Mouse (Mus musculus): ENCODE results near the gene Ccdc63. TPM values are rescaled to one million over a fixed set of nuclear protein-coding genes. Genes with fewer than 3 reads are reported as not detected.
A peak's percentile ranks its signal among the peaks of the same experiment; 100 is the strongest.
"Not testable (repeated sequence)": the region's sequence is repeated elsewhere in the genome, so short reads cannot be mapped to it uniquely, and the experiment has no call there.

The Ccdc63 gene
- polyA plus RNA-seq, 1 experiment from 2014 or later = not detected

- no peak for ATAC-seq (ENCODE audit: insufficient number of reproducible peaks, insufficient read depth, low FRiP score, low read depth)
- Histone ChIP-seq H3K27ac (ENCODE audit: low read length) (no peak overlapping the region), H3K9me3 (ENCODE audit: control insufficient read depth, low read depth, low read length) (no peaks in the 10 kb centered on the region), H3K27me3 (ENCODE audit: control insufficient read depth, insufficient read depth, low read length) (no peaks in the 10 kb centered on the region), H3K4me3 (ENCODE audit: low read depth, low read length) (no peak overlapping the region), H3K36me3 (ENCODE audit: control insufficient read depth, insufficient read depth, low read length) (peaks cover 4% of the 10 kb centered on the region; the same call in 1 of the 2 replicates), H3K9ac (replicated peaks; ENCODE audit: low read depth, low read length) (no peak overlapping the region), H3K4me2 (replicated peaks; ENCODE audit: low read depth, low read length) (no peak overlapping the region), H3K4me1 (ENCODE audit: control insufficient read depth, insufficient read depth, low read length) (peaks cover 18% of the 10 kb centered on the region)
- WGBS = 43% methylated on average over 2 of the region's 2 CpGs
These were observed 15.9 kb upstream of the Ccdc63 start for GRCm38 (mm10) chr5:122156486-122156885.

GRCm38 (mm10) chr5:122155613-122156012 is 15.0 kb upstream of the Ccdc63 start:
- ATAC-seq (ENCODE audit: insufficient number of reproducible peaks, insufficient read depth, low FRiP score, low read depth) = no peak
- no peak overlapping the region for H3K27ac ChIP-seq (ENCODE audit: low read length)
- no peaks in the 10 kb centered on the region for H3K27me3 ChIP-seq (ENCODE audit: control insufficient read depth, insufficient read depth, low read length)
- H3K4me3 ChIP-seq (ENCODE audit: low read depth, low read length) = no peak overlapping the region
- H3K4me2 ChIP-seq (replicated peaks; ENCODE audit: low read depth, low read length) = no peak overlapping the region
- no peaks in the 10 kb centered on the region for H3K36me3 ChIP-seq (ENCODE audit: control insufficient read depth, insufficient read depth, low read length)
- H3K9ac ChIP-seq (replicated peaks; ENCODE audit: low read depth, low read length) = no peak overlapping the region
- peaks cover 10% of the 10 kb centered on the region; the same call in 1 of the 2 replicates for H3K4me1 ChIP-seq (ENCODE audit: control insufficient read depth, insufficient read depth, low read length)
- H3K9me3 ChIP-seq (ENCODE audit: control insufficient read depth, low read depth, low read length) = no peaks in the 10 kb centered on the region

- H3K4me2 ChIP-seq (replicated peaks; ENCODE audit: low read depth, low read length) = no peak overlapping the region
- ATAC-seq (ENCODE audit: insufficient number of reproducible peaks, insufficient read depth, low FRiP score, low read depth) = no peak
These were observed 14.2 kb upstream of the Ccdc63 start for GRCm38 (mm10) chr5:122154782-122155181.

GRCm38 (mm10) chr5:122154006-122154405 is 13.4 kb upstream of the Ccdc63 start:
- 22% methylated on average over 13 of the region's 14 CpGs for WGBS
- Histone ChIP-seq H3K9me3 (ENCODE audit: control insufficient read depth, low read depth, low read length) (no peaks in the 10 kb centered on the region), H3K27ac (ENCODE audit: low read length) (no peak overlapping the region), H3K4me3 (ENCODE audit: low read depth, low read length) (no peak overlapping the region), H3K9ac (replicated peaks; ENCODE audit: low read depth, low read length) (no peak overlapping the region), H3K4me2 (replicated peaks; ENCODE audit: low read depth, low read length) (no peak overlapping the region), H3K27me3 (ENCODE audit: control insufficient read depth, insufficient read depth, low read length) (no peaks in the 10 kb centered on the region), H3K36me3 (ENCODE audit: control insufficient read depth, insufficient read depth, low read length) (no peaks in the 10 kb centered on the region), H3K4me1 (ENCODE audit: control insufficient read depth, insufficient read depth, low read length) (peaks cover 10% of the 10 kb centered on the region; the same call in 1 of the 2 replicates)
- ATAC-seq (ENCODE audit: insufficient number of reproducible peaks, insufficient read depth, low FRiP score, low read depth) = no peak

More at GRCm38 (mm10) chr5:122154782-122155181, 14.2 kb upstream of the Ccdc63 start:
- Histone ChIP-seq H3K4me3 (ENCODE audit: low read depth, low read length) (no peak overlapping the region), H3K27me3 (ENCODE audit: control insufficient read depth, insufficient read depth, low read length) (no peaks in the 10 kb centered on the region), H3K27ac (ENCODE audit: low read length) (no peak overlapping the region), H3K4me1 (ENCODE audit: control insufficient read depth, insufficient read depth, low read length) (peaks cover 10% of the 10 kb centered on the region; the same call in 1 of the 2 replicates), H3K36me3 (ENCODE audit: control insufficient read depth, insufficient read depth, low read length) (no peaks in the 10 kb centered on the region), H3K9me3 (ENCODE audit: control insufficient read depth, low read depth, low read length) (no peaks in the 10 kb centered on the region), H3K9ac (replicated peaks; ENCODE audit: low read depth, low read length) (no peak overlapping the region)
- 76% methylated on average over 3 of the region's 3 CpGs for WGBS

- not testable (repeated sequence) for H3K27me3 ChIP-seq (ENCODE audit: control insufficient read depth, insufficient read depth, low read length); H3K9me3 ChIP-seq (ENCODE audit: control insufficient read depth, low read depth, low read length); H3K4me3 ChIP-seq (ENCODE audit: low read depth, low read length); H3K4me2 ChIP-seq (replicated peaks; ENCODE audit: low read depth, low read length); H3K36me3 ChIP-seq (ENCODE audit: control insufficient read depth, insufficient read depth, low read length); H3K27ac ChIP-seq (ENCODE audit: low read length); ATAC-seq (ENCODE audit: insufficient number of reproducible peaks, insufficient read depth, low FRiP score, low read depth); H3K4me1 ChIP-seq (ENCODE audit: control insufficient read depth, insufficient read depth, low read length); H3K9ac ChIP-seq (replicated peaks; ENCODE audit: low read depth, low read length)
- WGBS = 84% methylated on average over 5 of the region's 5 CpGs
These were observed 11.9 kb upstream of the Ccdc63 start for GRCm38 (mm10) chr5:122152508-122152907.

GRCm38 (mm10) chr5:122149259-122149658 is 8.6 kb upstream of the Ccdc63 start:
- no peak overlapping the region for H3K9ac ChIP-seq (replicated peaks; ENCODE audit: low read depth, low read length)
- 53% methylated on average over 4 of the region's 4 CpGs for WGBS
- H3K27me3 ChIP-seq (ENCODE audit: control insufficient read depth, insufficient read depth, low read length) = no peaks in the 10 kb centered on the region
- H3K4me3 ChIP-seq (ENCODE audit: low read depth, low read length) = no peak overlapping the region
- no peaks in the 10 kb centered on the region for H3K36me3 ChIP-seq (ENCODE audit: control insufficient read depth, insufficient read depth, low read length)
- no peaks in the 10 kb centered on the region for H3K9me3 ChIP-seq (ENCODE audit: control insufficient read depth, low read depth, low read length)
- no peak overlapping the region for H3K27ac ChIP-seq (ENCODE audit: low read length)
- peaks cover 7% of the 10 kb centered on the region; the same call in 1 of the 2 replicates for H3K4me1 ChIP-seq (ENCODE audit: control insufficient read depth, insufficient read depth, low read length)
- no peak overlapping the region for H3K4me2 ChIP-seq (replicated peaks; ENCODE audit: low read depth, low read length)
- no peak for ATAC-seq (ENCODE audit: insufficient number of reproducible peaks, insufficient read depth, low FRiP score, low read depth)

- no peaks in the 10 kb centered on the region for H3K9me3 ChIP-seq (ENCODE audit: control insufficient read depth, low read depth, low read length)
- WGBS = 75% methylated on average over 1 of the region's 1 CpGs
- H3K27ac ChIP-seq (ENCODE audit: low read length) = no peak overlapping the region
- H3K27me3 ChIP-seq (ENCODE audit: control insufficient read depth, insufficient read depth, low read length) = no peaks in the 10 kb centered on the region
- no peaks in the 10 kb centered on the region for H3K36me3 ChIP-seq (ENCODE audit: control insufficient read depth, insufficient read depth, low read length)
- ATAC-seq (ENCODE audit: insufficient number of reproducible peaks, insufficient read depth, low FRiP score, low read depth) = no peak
- H3K4me3 ChIP-seq (ENCODE audit: low read depth, low read length) = no peak overlapping the region
- H3K4me2 ChIP-seq (replicated peaks; ENCODE audit: low read depth, low read length) = no peak overlapping the region
- H3K9ac ChIP-seq (replicated peaks; ENCODE audit: low read depth, low read length) = no peak overlapping the region
- H3K4me1 ChIP-seq (ENCODE audit: control insufficient read depth, insufficient read depth, low read length) = peaks cover 7% of the 10 kb centered on the region; the same call in 1 of the 2 replicates
These were observed 7.5 kb upstream of the Ccdc63 start for GRCm38 (mm10) chr5:122148107-122148506.

- Histone ChIP-seq H3K4me3 (ENCODE audit: low read depth, low read length) (no peak overlapping the region), H3K36me3 (ENCODE audit: control insufficient read depth, insufficient read depth, low read length) (no peaks in the 10 kb centered on the region), H3K27ac (ENCODE audit: low read length) (peak overlapping the region; percentile 87), H3K9ac (replicated peaks; ENCODE audit: low read depth, low read length) (no peak overlapping the region), H3K27me3 (ENCODE audit: control insufficient read depth, insufficient read depth, low read length) (no peaks in the 10 kb centered on the region), H3K9me3 (ENCODE audit: control insufficient read depth, low read depth, low read length) (no peaks in the 10 kb centered on the region), H3K4me2 (replicated peaks; ENCODE audit: low read depth, low read length) (peak overlapping the region; percentile 39; the same call in 1 of the 2 replicates), H3K4me1 (ENCODE audit: control insufficient read depth, insufficient read depth, low read length) (peaks cover 7% of the 10 kb centered on the region; the same call in 1 of the 2 replicates)
- no peak for ATAC-seq (ENCODE audit: insufficient number of reproducible peaks, insufficient read depth, low FRiP score, low read depth)
These were observed 6.0 kb upstream of the Ccdc63 start for GRCm38 (mm10) chr5:122146609-122147008.

GRCm38 (mm10) chr5:122146056-122146580 is 5.5 kb upstream of the Ccdc63 start:
- Histone ChIP-seq H3K9ac (replicated peaks; ENCODE audit: low read depth, low read length) (no peak overlapping the region), H3K4me1 (ENCODE audit: control insufficient read depth, insufficient read depth, low read length) (peaks cover 7% of the 10 kb centered on the region; the same call in 1 of the 2 replicates), H3K9me3 (ENCODE audit: control insufficient read depth, low read depth, low read length) (no peaks in the 10 kb centered on the region), H3K4me2 (replicated peaks; ENCODE audit: low read depth, low read length) (peak overlapping the region; percentile 39), H3K27me3 (ENCODE audit: control insufficient read depth, insufficient read depth, low read length) (no peaks in the 10 kb centered on the region), H3K27ac (ENCODE audit: low read length) (peak overlapping the region; percentile 87), H3K36me3 (ENCODE audit: control insufficient read depth, insufficient read depth, low read length) (no peaks in the 10 kb centered on the region), H3K4me3 (ENCODE audit: low read depth, low read length) (no peak overlapping the region)
- peak; percentile 56; the same call in 1 of the 2 replicates for ATAC-seq (ENCODE audit: insufficient number of reproducible peaks, insufficient read depth, low FRiP score, low read depth)
- 29% methylated on average over 10 of the region's 10 CpGs for WGBS

Measured in stomach, embryonic 14.5 days (tissue).